Mouse (Mus musculus): ENCODE results near the gene Cep55. TPM values are rescaled to one million over a fixed set of nuclear protein-coding genes. Genes with fewer than 3 reads are reported as not detected.

Gene Cep55
- total RNA-seq, 1 experiment from 2014 or later: 4.1 TPM

GRCm38 (mm10) chr19:38038267-38038666 lies 16.5 kb upstream of the Cep55 start:
- no peak for ATAC-seq (replicated peaks; ENCODE audit: insufficient number of reproducible peaks, low FRiP score, low TSS enrichment, poor library complexity, severe bottlenecking)

- no peak for ATAC-seq (replicated peaks; ENCODE audit: insufficient number of reproducible peaks, low FRiP score, low TSS enrichment, poor library complexity, severe bottlenecking)
These were observed 12.5 kb upstream of the Cep55 start for GRCm38 (mm10) chr19:38042261-38042722.

- peak; percentile 66; the same call in 1 of the 2 replicates for ATAC-seq (replicated peaks; ENCODE audit: insufficient number of reproducible peaks, low FRiP score, low TSS enrichment, poor library complexity, severe bottlenecking)
These were observed 11.4 kb upstream of the Cep55 start, which contains the start of gene Myof for GRCm38 (mm10) chr19:38043281-38043981. TSS of gene Myof (minus strand) at chr19:38043577.

GRCm38 (mm10) chr19:38045198-38045597 lies 9.6 kb upstream of the Cep55 start:
- no peak for ATAC-seq (replicated peaks; ENCODE audit: insufficient number of reproducible peaks, low FRiP score, low TSS enrichment, poor library complexity, severe bottlenecking)

GRCm38 (mm10) chr19:38049686-38050085 lies 5.1 kb upstream of the Cep55 start:
- ATAC-seq (replicated peaks; ENCODE audit: insufficient number of reproducible peaks, low FRiP score, low TSS enrichment, poor library complexity, severe bottlenecking): no peak

- ATAC-seq (replicated peaks; ENCODE audit: insufficient number of reproducible peaks, low FRiP score, low TSS enrichment, poor library complexity, severe bottlenecking): no peak
These were observed 1.4 kb upstream of the Cep55 start for GRCm38 (mm10) chr19:38053227-38054041.

GRCm38 (mm10) chr19:38054149-38054719 lies 577 bp upstream of the Cep55 start:
- peak; percentile 79 for ATAC-seq (replicated peaks; ENCODE audit: insufficient number of reproducible peaks, low FRiP score, low TSS enrichment, poor library complexity, severe bottlenecking)

GRCm38 (mm10) chr19:38055798-38056197 lies 987 bp downstream of the Cep55 start:
- no peak for ATAC-seq (replicated peaks; ENCODE audit: insufficient number of reproducible peaks, low FRiP score, low TSS enrichment, poor library complexity, severe bottlenecking)

- no peak for ATAC-seq (replicated peaks; ENCODE audit: insufficient number of reproducible peaks, low FRiP score, low TSS enrichment, poor library complexity, severe bottlenecking)
These were observed 1.5 kb downstream of the Cep55 start for GRCm38 (mm10) chr19:38056276-38056675.

- ATAC-seq (replicated peaks; ENCODE audit: insufficient number of reproducible peaks, low FRiP score, low TSS enrichment, poor library complexity, severe bottlenecking): no peak
These were observed 2.1 kb downstream of the Cep55 start for GRCm38 (mm10) chr19:38056931-38057330.

GRCm38 (mm10) chr19:38063201-38063600 lies 8.4 kb downstream of the Cep55 start:
- no peak for ATAC-seq (replicated peaks; ENCODE audit: insufficient number of reproducible peaks, low FRiP score, low TSS enrichment, poor library complexity, severe bottlenecking)

- no peak for ATAC-seq (replicated peaks; ENCODE audit: insufficient number of reproducible peaks, low FRiP score, low TSS enrichment, poor library complexity, severe bottlenecking)
These were observed 9.2 kb downstream of the Cep55 start for GRCm38 (mm10) chr19:38064051-38064450.

GRCm38 (mm10) chr19:38073226-38073625 lies 18.4 kb downstream of the Cep55 start:
- ATAC-seq (replicated peaks; ENCODE audit: insufficient number of reproducible peaks, low FRiP score, low TSS enrichment, poor library complexity, severe bottlenecking): no peak

- no peak for ATAC-seq (replicated peaks; ENCODE audit: insufficient number of reproducible peaks, low FRiP score, low TSS enrichment, poor library complexity, severe bottlenecking)
These were observed 20.2 kb downstream of the Cep55 start for GRCm38 (mm10) chr19:38075051-38075450.

GRCm38 (mm10) chr19:38076251-38076650 lies 21.4 kb downstream of the Cep55 start:
- ATAC-seq (replicated peaks; ENCODE audit: insufficient number of reproducible peaks, low FRiP score, low TSS enrichment, poor library complexity, severe bottlenecking): no peak

GRCm38 (mm10) chr19:38077851-38078540 lies 23.2 kb downstream of the Cep55 start:
- ATAC-seq (replicated peaks; ENCODE audit: insufficient number of reproducible peaks, low FRiP score, low TSS enrichment, poor library complexity, severe bottlenecking): no peak

GRCm38 (mm10) chr19:38081361-38081760 lies 26.6 kb downstream of the Cep55 start:
- ATAC-seq (replicated peaks; ENCODE audit: insufficient number of reproducible peaks, low FRiP score, low TSS enrichment, poor library complexity, severe bottlenecking): no peak

GRCm38 (mm10) chr19:38082931-38083525 lies 28.2 kb downstream of the Cep55 start:
- ATAC-seq (replicated peaks; ENCODE audit: insufficient number of reproducible peaks, low FRiP score, low TSS enrichment, poor library complexity, severe bottlenecking): no peak

GRCm38 (mm10) chr19:38085841-38086240 lies 31.0 kb downstream of the Cep55 start:
- no peak for ATAC-seq (replicated peaks; ENCODE audit: insufficient number of reproducible peaks, low FRiP score, low TSS enrichment, poor library complexity, severe bottlenecking)
